Mouse (Mus musculus) myocyte (in vitro differentiated cells): ENCODE results near the gene Rnf38. TPM values are rescaled to one million over a fixed set of nuclear protein-coding genes. Genes with fewer than 3 reads are reported as not detected.

Source experiments
- H3K27me3 ChIP-seq: one replicate; pipeline ENCODE4 v1.6.1; 2011; ENCODE audit not compliant: control insufficient read depth, insufficient read depth, insufficient read length
- H3K36me3 ChIP-seq: one replicate; pipeline ENCODE4 v1.6.1; 2011; ENCODE audit not compliant: control insufficient read depth, insufficient read depth
- H3K4me2 ChIP-seq: one replicate; pipeline ENCODE4 v1.6.1; 2011; ENCODE audit warnings: low read depth, control low read depth
- H3K4me3 ChIP-seq: one replicate; pipeline ENCODE4 v1.5.1; 2011; ENCODE audit warnings: mild to moderate bottlenecking, control low read depth, moderate library complexity
- H3K79me2 ChIP-seq: one replicate; pipeline ENCODE4 v1.6.1; 2011; ENCODE audit not compliant: control insufficient read depth, insufficient read depth
- H3ac ChIP-seq: one replicate; pipeline ENCODE4 v1.6.1; 2011; ENCODE audit not compliant: control insufficient read depth, insufficient read length
- CEBPB ChIP-seq: IDR thresholded peaks from 2 replicates; pipeline ENCODE4 v1.6.1; 2011; ENCODE audit warnings: mild to moderate bottlenecking, moderate library complexity; ENCODE audit not compliant: poor library complexity, insufficient read depth, severe bottlenecking
- E2F4 ChIP-seq: IDR thresholded peaks from one replicate; pipeline ENCODE4 v1.6.1; 2011; ENCODE audit warnings: mild to moderate bottlenecking, control low read depth, moderate library complexity; ENCODE audit not compliant: insufficient read depth
- MAX ChIP-seq: IDR thresholded peaks from one replicate; pipeline ENCODE4 v1.6.1; 2011; ENCODE audit warnings: low read depth, mild to moderate bottlenecking, control low read depth
- MYOD1 ChIP-seq, 3 experiments: IDR thresholded peaks; one replicate each; pipeline ENCODE4 v1.6.1; 2011; ENCODE audit warnings: control low read depth in 2 of 3, low read depth in 2 of 3, mild to moderate bottlenecking in 2 of 3, moderate library complexity in 1 of 3; ENCODE audit not compliant: insufficient read length in 2 of 3, control insufficient read depth in 1 of 3
- MYOG ChIP-seq, 3 experiments: IDR thresholded peaks; one replicate each; pipeline ENCODE4 v1.6.1; 2011; ENCODE audit warnings: control low read depth in 2 of 3, low read depth in 2 of 3, mild to moderate bottlenecking in 2 of 3; ENCODE audit not compliant: insufficient read length in 2 of 3, control insufficient read depth in 1 of 3, insufficient read depth in 1 of 3
- POLR2A ChIP-seq: IDR thresholded peaks from one replicate; pipeline ENCODE4 v1.6.1; 2011; ENCODE audit warnings: low read depth, mild to moderate bottlenecking, control low read depth, moderate library complexity; ENCODE audit not compliant: insufficient read length
- POLR2AphosphoS2 ChIP-seq: IDR thresholded peaks from one replicate; pipeline ENCODE4 v1.6.1; 2011; ENCODE audit warnings: low read depth, control low read depth; ENCODE audit not compliant: insufficient read length
- REST ChIP-seq: IDR thresholded peaks from one replicate; pipeline ENCODE4 v1.6.1; 2011; ENCODE audit warnings: mild to moderate bottlenecking, control low read depth, moderate library complexity; ENCODE audit not compliant: insufficient read depth, insufficient read length
- SRF ChIP-seq: IDR thresholded peaks from one replicate; pipeline ENCODE4 v1.6.1; 2011; ENCODE audit warnings: low read depth; ENCODE audit not compliant: control insufficient read depth, insufficient read length
- TCF12 ChIP-seq: IDR thresholded peaks from one replicate; pipeline ENCODE4 v1.6.1; 2011; ENCODE audit warnings: mild to moderate bottlenecking, control low read depth; ENCODE audit not compliant: poor library complexity, insufficient read depth, severe bottlenecking
- TCF3 ChIP-seq: IDR thresholded peaks from one replicate; pipeline ENCODE4 v1.6.1; 2011; ENCODE audit warnings: low read depth, control low read depth; ENCODE audit not compliant: insufficient read length
- USF1 ChIP-seq: IDR thresholded peaks from one replicate; pipeline ENCODE4 v1.6.1; 2011; ENCODE audit warnings: low read depth, mild to moderate bottlenecking, control low read depth, moderate library complexity
- polyA plus RNA-seq: library from polyadenylated mRNA; unstranded; fragments of >200 nt; fragmentation: generic; extraction: Trizol; gene quantifications from one replicate; pipeline ENCODE4 v1.2.1, GENCODE M21; 2012; ENCODE audit warnings: missing spikeins

Gene Rnf38
- polyA plus RNA-seq, 1 experiment = 12.6 TPM

- Histone ChIP-seq H3K27me3 (no peaks in the 10 kb centered on the region), H3K4me3 (peak overlapping the region; percentile 3), H3ac (no peak overlapping the region), H3K36me3 (no peaks in the 10 kb centered on the region), H3K4me2 (peak overlapping the region; percentile 60), H3K79me2 (no peaks in the 10 kb centered on the region)
- no peak for TF ChIP-seq MYOD1 (IDR thresholded peaks at IDR 0.05; ENCODE audit: control insufficient read depth in 1 of 3, insufficient read length in 2 of 3, low read depth in 2 of 3)
- TF ChIP-seq CEBPB = no peak
- TF ChIP-seq MYOG (IDR thresholded peaks at IDR 0.05; ENCODE audit: control insufficient read depth in 1 of 3, insufficient read depth in 1 of 3, insufficient read length in 2 of 3, low read depth in 2 of 3) = no peak
- TF ChIP-seq SRF = no peak
- no peak for TF ChIP-seq POLR2AphosphoS2
- no peak for TF ChIP-seq USF1
- TF ChIP-seq E2F4 = no peak
- no peak for TF ChIP-seq MAX
- TF ChIP-seq POLR2A = no peak
- TF ChIP-seq TCF12 = no peak
- no peak for TF ChIP-seq REST
- TF ChIP-seq TCF3 = no peak
Observed at GRCm38 (mm10) chr4:44084602-44085325, 148.8 kb downstream of the Rnf38 start.

GRCm38 (mm10) chr4:44083945-44084344, 149.6 kb downstream of the Rnf38 start, which contains the start of gene Gne:
Gne (minus strand) TSS chr4:44084177.
- Histone ChIP-seq H3K36me3 (no peaks in the 10 kb centered on the region), H3K4me2 (peak within 1 kb of the TSS; percentile 60), H3K27me3 (no peaks in the 10 kb centered on the region), H3ac (no peak within 1 kb of the TSS), H3K79me2 (no peaks in the 10 kb centered on the region), H3K4me3 (peak within 1 kb of the TSS; percentile 3)
- TF ChIP-seq REST = no peak
- TF ChIP-seq MYOD1 (IDR thresholded peaks at IDR 0.05; ENCODE audit: control insufficient read depth in 1 of 3, insufficient read length in 2 of 3, low read depth in 2 of 3) = peak in 2 of 3 experiments; percentile 45 to 75
- TF ChIP-seq POLR2A = peak; percentile 33
- peak in 1 of 3 experiments; percentile 71 for TF ChIP-seq MYOG (IDR thresholded peaks at IDR 0.05; ENCODE audit: control insufficient read depth in 1 of 3, insufficient read depth in 1 of 3, insufficient read length in 2 of 3, low read depth in 2 of 3)
- TF ChIP-seq TCF12 = no peak

DNA sequence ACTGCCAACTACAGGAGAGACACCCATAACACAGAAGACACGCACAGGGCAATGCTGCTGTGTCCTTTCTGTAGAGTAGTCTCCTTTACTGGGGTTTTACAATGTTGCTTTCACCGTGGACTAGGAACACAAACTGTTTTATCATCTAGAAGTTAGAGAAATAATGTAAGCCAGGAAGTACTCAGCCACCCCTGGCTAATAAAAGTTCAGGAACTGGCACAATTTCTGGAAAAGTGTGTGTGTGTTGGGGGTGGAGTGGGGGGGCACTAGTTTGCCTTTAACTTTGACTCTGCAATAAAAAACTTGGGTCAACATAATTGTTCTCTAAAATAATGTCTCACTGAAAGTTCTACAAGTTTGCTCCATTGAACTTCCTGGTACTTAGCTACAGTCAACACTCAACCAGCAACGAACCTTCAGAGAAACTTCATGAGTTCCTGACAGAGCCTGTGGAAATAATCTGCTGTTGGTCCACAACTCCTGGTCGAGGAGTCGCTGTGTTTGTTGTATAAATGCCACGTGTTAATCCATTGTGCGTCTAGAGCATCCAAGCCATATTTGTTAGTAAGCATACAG, 155.1 kb downstream of the Rnf38 start:
- Histone ChIP-seq H3ac (no peak overlapping the region), H3K4me2 (no peak overlapping the region), H3K27me3 (no peaks in the 10 kb centered on the region), H3K79me2 (no peaks in the 10 kb centered on the region), H3K36me3 (no peaks in the 10 kb centered on the region), H3K4me3 (no peak overlapping the region)
- TF ChIP-seq CEBPB (no peak), MAX (no peak), MYOG (IDR thresholded peaks at IDR 0.05; ENCODE audit: control insufficient read depth in 1 of 3, insufficient read depth in 1 of 3, insufficient read length in 2 of 3, low read depth in 2 of 3) (no peak), TCF3 (no peak), USF1 (no peak), POLR2AphosphoS2 (no peak), SRF (no peak), MYOD1 (IDR thresholded peaks at IDR 0.05; ENCODE audit: control insufficient read depth in 1 of 3, insufficient read length in 2 of 3, low read depth in 2 of 3) (no peak), POLR2A (no peak), TCF12 (no peak), REST (no peak), E2F4 (no peak)

Other genes starting within 250 kb of the Rnf38 start
- gene Clta, start 229.3 kb downstream of the Rnf38 start, polyA plus RNA-seq = 273 TPM
- gene Gne, start 149.6 kb downstream of the Rnf38 start, polyA plus RNA-seq = 13.9 TPM
- gene Melk, start 67.1 kb upstream of the Rnf38 start, polyA plus RNA-seq = 8.9 TPM